Mouse (Mus musculus) kidney, postnatal 4 days (tissue): ENCODE measurements around the gene Pla2g2f.
A peak's percentile ranks its signal among the peaks of the same experiment; 100 is the strongest.

ENCODE experiments used
- DNase-seq, 2 experiments: peaks; one replicate each; pipeline ENCODE4 v3.0.0; 2021; ENCODE audit warnings: mixed read lengths in 2 of 2

Pla2g2f gene

GRCm38 (mm10) chr4:138757416-138757815 is at the start of gene Pla2g2f:
Gene Pla2g2f (minus strand): TSS chr4:138757626.
- no peak for DNase-seq

DNA sequence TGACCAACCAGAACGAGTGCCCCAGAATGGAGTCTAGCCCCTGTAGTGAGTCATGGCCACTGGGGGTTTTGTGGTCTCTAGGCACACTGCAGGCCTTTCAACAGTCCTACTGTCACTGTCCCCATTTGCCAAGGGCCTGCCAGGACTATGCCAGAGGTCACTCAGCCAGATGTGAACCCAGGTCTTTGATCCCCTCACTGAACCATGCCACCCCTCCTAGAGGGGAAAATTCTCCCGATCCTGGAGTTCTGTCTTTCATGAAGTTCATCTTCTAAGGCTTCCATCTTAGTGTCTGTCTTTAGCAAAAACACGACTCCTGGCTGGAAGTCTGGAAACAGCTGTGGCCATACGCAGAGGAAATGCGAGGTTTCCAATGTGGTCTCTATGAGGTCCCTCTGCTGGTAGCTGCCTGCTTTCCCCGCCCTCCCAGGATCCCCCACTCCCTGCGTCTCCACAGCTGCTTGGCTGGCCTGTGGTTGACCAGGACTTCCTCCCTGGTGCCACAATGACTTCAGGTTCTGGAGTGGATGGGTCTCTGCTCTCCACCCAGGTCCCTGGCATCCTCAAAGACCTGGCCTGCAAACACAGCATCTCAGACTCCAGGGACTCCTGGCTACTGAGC is 49.6 kb upstream of the Pla2g2f start:
- DNase-seq: peak; percentile 58 to 70

DNA sequence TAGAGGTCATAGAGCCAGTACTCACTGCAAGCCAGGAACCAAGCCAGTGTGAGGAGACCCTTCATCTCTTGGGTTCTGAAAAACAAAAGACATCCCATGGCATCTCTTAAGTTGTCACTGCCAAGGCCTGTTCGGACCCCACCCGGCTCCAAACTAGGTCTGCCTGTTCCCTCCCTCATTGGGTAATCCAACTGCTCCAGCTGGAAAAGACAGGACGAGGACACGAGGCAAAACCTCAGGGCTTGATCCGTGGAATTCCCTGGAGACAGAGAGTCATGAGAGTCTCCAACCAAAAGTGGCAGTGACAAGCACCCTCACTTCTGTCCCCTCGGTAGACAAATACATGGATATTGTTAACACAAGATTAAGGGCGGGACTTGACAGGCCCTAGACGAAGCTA is 48.7 kb upstream of the Pla2g2f start:
- no peak for DNase-seq

DNA sequence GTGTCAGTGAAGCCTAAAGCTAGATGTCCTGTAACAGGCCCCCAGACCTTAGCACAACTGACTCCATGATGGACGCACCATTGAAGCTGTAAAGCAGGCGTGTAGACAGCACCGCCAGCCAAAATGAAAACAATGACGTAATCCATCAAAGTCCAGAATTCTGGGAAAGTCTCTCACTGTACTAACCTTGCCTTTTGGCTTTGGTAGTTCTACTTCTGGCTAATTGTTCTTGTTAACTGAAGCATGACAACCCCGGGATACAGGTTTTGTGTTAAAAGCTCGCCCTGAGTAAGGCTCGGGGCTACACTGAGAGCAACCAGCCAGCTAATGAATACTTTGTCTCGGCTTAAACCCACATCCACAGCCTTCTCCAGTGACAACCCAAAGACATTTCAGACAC is 47.8 kb upstream of the Pla2g2f start:
- DNase-seq: no peak

- DNase-seq: no peak
Measured at GRCm38 (mm10) chr4:138802917-138803316, 45.5 kb upstream of the Pla2g2f start.

DNA sequence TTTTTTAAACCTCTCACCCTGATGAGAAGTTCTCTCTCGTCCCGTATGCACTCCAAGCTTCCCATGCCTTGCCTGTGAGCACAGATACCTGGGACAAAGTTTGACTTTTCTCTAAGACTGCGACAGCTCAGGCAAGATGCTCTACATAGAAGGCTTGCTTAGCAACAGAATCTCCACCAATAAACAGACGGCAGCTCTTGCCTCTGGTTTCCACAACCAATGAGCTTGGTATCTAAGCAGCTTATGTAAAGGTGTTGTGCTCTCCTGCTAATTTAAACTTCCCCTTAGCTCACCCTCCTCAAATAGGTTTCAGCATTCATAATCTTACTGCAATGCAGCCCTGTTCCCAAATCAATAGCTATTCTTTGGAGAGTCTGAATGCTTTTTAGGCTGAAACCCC is 44.2 kb upstream of the Pla2g2f start:
- no peak for DNase-seq

DNA sequence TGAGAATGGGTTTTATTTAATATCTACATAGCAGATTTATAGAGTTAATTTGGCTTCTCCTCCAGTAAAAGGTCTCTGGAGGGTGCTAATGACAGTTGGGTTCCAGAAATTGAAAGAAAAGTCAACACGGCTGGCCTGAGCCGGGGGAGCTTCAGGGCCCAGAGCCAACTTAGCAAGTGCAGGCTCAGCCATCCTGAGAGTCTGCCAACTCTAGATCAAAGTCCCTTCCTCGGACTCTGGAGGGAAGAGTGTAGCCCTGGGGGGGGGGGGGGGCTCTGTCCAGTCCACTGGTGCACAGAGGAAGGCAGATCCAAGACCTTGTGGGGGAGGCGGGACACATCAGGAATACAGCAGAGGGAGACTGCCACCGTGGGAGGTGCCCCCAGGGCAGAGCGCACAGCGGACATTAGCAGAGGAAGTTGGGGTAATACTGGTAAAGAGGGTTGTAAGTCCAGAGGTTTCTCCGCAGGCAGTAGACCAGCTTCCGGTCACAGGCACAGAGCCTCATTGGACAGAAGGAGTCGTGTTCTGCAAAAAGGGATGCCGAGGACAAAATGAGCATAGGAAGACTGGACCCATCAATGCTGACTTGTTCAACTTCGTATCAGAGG is 42.8 kb upstream of the Pla2g2f start:
- peak; percentile 70 to 81 for DNase-seq

GRCm38 (mm10) chr4:138797217-138797570 is 39.8 kb upstream of the Pla2g2f start:
- no peak for DNase-seq

DNA sequence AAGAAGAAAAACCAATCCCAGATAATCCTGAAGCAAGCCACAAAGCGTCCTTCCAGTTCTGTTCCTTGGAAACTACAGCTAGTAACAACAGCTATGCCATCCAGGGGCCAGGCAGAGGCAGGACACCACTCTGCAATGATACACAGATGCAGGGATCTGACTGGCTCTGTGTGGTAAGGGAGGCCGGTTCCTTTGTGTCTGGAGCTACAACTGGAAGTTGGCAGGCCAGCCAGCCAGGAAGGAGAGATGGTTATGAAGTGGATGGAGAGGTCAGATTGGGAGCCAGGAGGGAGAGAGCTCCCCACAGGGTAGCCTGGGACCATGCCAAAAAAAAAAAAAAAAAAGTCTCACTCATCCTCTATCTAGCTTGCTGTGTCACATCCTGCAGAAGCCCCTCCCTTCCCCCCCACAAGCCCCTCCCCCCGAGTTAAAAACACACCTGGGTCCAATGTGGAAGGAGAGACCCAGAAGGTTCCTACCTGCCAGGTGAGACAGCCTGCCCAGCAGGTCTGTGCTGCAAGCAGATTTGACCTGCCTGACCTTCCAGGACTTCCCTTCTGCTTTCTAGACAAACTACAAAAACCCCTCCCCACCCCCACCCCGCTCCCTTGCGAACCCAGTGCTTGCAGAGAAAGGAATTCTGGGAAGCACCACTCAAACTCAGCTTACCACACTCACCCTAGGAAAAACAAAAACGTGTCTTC is 39.2 kb upstream of the Pla2g2f start:
- no peak for DNase-seq

DNA sequence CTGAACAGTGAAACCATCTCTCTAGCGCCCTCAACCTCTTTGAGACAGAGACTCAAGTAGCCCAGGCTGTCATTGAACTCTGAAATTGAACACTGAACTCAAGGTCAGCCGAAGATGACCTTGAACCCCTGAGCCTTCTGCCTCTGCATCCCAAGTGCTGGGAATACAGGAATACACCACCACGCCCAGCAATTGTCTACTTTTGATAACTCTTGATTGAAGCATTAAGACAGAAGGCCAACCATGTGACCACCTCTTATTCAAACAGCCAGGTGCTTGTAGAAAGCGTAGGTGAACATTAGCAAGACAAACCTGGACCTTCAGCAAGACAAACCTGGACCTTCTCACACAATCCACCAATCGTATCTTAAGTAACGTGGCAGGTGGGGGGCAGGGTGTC is 36.9 kb upstream of the Pla2g2f start:
- no peak for DNase-seq

DNA sequence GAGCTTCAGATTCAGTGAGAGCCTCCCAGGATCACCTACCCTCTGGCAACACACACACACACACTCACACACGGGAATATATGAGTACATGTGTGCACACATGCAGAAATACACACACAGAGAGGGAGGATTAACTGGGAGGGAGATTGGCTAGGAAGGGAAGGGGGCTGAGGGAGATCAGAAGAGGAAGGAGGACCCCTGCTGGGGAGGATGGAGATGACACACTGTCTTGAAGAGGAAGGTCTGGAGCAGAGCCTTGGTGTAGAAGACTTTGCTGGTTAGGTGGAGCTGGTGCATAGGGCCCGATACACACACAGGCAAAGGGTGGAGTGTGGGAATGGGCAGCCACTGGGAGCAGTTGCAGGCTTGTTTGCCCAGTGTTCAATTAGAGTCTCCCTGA is 35.9 kb upstream of the Pla2g2f start:
- DNase-seq: peak; percentile 80 to 81

DNA sequence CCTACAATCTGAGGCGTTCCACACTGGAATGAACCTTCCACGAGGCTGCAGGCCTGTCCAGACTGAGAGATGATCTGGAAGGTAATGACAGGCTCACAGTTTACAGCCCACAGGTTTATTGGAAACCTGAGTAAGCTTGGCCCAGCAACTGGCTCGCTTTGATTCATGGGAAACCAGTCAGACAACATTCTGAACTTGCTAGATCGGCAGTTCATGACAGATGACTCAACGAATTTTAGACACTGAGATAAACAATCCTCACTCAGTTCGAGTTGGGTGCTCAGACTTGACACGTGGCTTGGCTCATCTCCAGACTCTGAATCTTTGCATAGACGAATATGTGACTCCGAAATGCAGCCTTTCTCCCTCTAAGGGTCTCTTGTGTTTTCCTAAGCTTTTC is 35.2 kb upstream of the Pla2g2f start:
- DNase-seq: no peak

- DNase-seq: no peak
Measured at GRCm38 (mm10) chr4:138791452-138791851, 34.0 kb upstream of the Pla2g2f start.

DNA sequence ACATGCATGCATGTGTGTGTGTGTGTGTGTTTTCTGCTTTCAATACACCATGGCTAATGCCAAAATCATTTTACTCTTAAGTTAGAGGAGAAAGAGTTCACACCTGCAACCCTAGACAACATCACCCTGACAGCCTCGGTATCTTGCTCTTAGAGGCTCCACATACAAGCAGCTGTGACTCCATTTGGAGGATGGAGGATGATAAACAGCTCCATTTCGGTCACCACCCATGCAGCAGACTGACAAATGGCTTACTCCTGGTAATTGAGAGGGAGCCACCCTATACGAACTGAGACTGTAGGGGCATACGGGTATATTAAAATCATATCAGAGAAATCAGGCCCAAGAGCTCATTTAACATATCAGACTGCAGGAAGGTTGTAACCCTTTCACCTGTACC is 31.0 kb upstream of the Pla2g2f start:
- DNase-seq: no peak

DNA sequence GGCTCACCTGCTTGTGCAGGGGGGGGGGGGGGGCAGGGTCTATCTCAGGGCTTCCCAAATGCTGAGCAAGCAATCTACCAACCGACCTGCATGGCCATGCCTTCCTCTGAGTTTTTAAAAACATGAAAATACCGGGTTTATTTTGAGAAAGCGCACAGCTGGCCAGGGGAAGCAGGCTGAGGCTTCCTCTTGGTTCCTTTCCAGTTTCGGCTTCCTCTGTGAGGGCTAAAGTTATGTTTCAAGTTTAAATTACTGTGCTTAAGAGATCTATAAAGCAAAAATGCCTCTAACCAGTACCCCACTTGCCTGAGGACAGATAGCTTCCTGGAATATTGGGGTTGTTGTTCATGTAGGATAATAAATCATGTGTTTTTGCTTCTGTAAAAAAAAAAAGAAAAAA is 28.7 kb upstream of the Pla2g2f start:
- DNase-seq: peak; percentile 36 to 51

DNA sequence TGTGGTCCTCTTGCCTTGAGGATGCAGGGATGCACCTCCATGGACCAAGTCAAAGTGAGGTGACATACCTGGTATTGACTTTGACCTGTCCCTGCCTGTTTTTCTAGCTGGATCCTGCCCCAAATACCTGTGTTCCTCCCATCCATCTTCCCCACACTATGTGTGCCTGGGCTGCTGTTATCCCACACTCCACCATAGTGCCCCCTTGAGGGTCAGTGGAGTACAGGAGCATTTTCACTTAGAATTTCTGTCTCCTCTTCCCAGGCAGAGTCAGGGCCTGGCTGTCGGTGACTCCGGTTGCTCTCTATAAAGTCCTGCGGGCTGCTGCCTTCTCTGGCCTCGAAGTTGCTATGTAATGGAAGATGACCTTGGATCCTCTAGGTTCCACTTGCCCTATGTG is 28.3 kb upstream of the Pla2g2f start:
- no peak for DNase-seq

GRCm38 (mm10) chr4:138782098-138782497 is 24.7 kb upstream of the Pla2g2f start:
- no peak for DNase-seq

GRCm38 (mm10) chr4:138780300-138780699 is 22.9 kb upstream of the Pla2g2f start:
- DNase-seq: no peak

- DNase-seq: no peak
Measured at GRCm38 (mm10) chr4:138777417-138778407, 20.3 kb upstream of the Pla2g2f start.

DNA sequence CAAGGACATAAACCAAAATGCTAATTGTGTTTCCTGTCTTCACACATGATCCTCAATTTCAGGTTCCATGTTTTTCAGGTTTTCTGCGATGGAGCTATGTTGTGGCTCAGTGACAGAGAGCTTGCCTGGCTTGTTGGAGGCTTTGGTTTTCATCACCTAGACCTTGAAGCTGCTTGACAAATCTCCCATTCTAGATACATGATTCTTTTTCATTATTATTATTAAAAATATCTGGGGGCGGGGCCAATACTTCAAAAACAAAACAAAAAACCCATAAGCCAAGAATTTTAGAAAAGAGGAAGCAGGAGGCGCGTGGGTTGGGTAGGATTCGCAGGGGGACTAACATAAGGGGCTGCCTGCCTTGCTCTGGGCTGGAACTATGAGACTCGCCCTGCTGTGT is 18.0 kb upstream of the Pla2g2f start, which contains the start of gene Pla2g2d:
TSS of gene Pla2g2d (plus strand) at position 301 of the 400 bp plus-strand sequence.
- DNase-seq: no peak

DNA sequence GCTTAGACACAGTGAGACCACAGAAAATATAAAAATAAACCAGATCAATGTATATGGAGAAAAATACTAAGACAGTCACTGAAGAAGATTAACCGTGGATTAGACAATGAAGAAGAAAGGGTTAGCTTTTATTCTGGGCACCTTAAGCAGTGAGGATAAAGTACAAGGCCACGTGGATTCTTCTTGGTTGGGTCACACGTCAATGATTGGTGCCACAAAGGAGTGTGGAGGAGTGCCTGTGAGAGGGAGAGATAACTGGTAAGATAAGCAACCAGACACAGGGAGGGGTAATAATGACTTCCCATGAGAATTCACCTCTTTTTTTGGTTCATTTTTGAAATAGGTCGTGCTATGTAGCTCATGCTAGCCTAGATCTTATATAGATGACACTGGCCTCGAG is 15.0 kb upstream of the Pla2g2f start:
- no peak for DNase-seq

GRCm38 (mm10) chr4:138771970-138772369 is 14.5 kb upstream of the Pla2g2f start:
- no peak for DNase-seq

GRCm38 (mm10) chr4:138762266-138762665 is 4.8 kb upstream of the Pla2g2f start:
- DNase-seq: no peak
